27 mouse cellular contexts compared by ENCODE assay signal in the genomic region with DNA sequence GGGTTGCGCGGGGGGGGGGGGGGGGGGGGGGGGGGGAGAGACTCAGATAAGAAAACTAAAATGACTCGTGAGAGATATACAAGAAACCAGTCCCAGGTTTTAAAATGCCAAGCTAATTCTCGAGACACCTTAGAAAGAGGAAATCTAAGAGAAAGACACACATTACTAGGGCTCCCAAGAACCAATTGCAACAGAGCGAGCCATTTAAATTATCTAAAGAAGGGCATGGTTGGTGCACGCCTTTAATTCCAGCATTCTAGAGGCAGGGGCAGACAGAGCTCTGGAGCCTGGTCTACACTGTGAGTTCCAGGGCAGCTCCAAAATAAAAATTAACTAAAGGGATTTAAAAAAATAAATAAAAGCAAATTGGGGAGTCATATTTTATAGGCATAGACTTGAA. TPM values are rescaled to one million over a fixed set of nuclear protein-coding genes. Genes with fewer than 3 reads are reported as not detected.
DNase-seq lines count a peak whose midpoint lies in the region; ATAC-seq and TF ChIP-seq lines count a peak whose summit lies in the region.
"Had no signal": no experiment of that assay in that cellular context is flagged by ENCODE, and none has a peak within 500 bp of the region (broad histone marks: within the 10 kb centered on the region; RNA-seq: fewer than 3 reads in every experiment).

No protein-coding gene starts in this region.

- DNase-seq in left cerebral cortex, adult 2 months (ENCODE audit: extremely low spot score in 1 of 2, low spot score in 2 of 2), result no peak
- no peak for DNase-seq in left cerebral cortex, adult 18-20 months (ENCODE audit: low spot score in 2 of 2)
- no peak for DNase-seq in spleen, adult 2 months (ENCODE audit: low read depth in 1 of 2, low spot score in 2 of 2)
- DNase-seq in spleen, postnatal 14 days (ENCODE audit: low spot score in 2 of 2), result no peak
- no peak for DNase-seq in kidney, postnatal 25 days
- DNase-seq in left cerebral cortex, adult 11 months (ENCODE audit: low spot score), result no peak
- DNase-seq: adrenal gland, postnatal 25 days; cerebellum, adult 11 months; cerebellum, adult 9-11 months; heart, postnatal 10 days; kidney, postnatal 36 days; thymus, postnatal 36 days had no signal

- H3K36me3 ChIP-seq in spleen, adult 2 months (ENCODE audit: control insufficient read depth, insufficient read depth, low read length), result no peaks in the 10 kb centered on the region
- H3K36me3 ChIP-seq: embryonic facial prominence, embryonic 13.5 days; heart, embryonic 12.5 days; lung, embryonic 15.5 days had no signal

- 35% methylated on average over 4 of the region's 6 CpGs for WGBS in spleen, adult 2 months

- H3K4me1 ChIP-seq in spleen, adult 2 months (ENCODE audit: control insufficient read depth, insufficient read depth, insufficient read length), result peaks cover 13% of the 10 kb centered on the region; the same call in 1 of the 2 replicates
- H3K4me1 ChIP-seq in bone marrow macrophage, adult 2 months (ENCODE audit: control insufficient read depth, insufficient read depth, low read length), result peaks cover 13% of the 10 kb centered on the region
- H3K4me1 ChIP-seq: embryonic facial prominence, embryonic 13.5 days; hindbrain, embryonic 10.5 days had no signal

- intact Hi-C loops in left cerebral cortex, adult 2 months (cut with DNase I), result loop anchor here (1.0 to 5.0 kb wide), 3 partner anchors 11 to 83 kb away; no protein-coding TSS in a partner anchor

- TF ChIP-seq CTCF in left cerebral cortex, adult 2 months (IDR thresholded peaks at IDR 0.05), result no peak
- no peak for TF ChIP-seq CTCF in spleen, adult 2 months (IDR thresholded peaks at IDR 0.05; ENCODE audit: extremely low read depth, insufficient read depth, insufficient read length, insufficient replicate concordance)
- TF ChIP-seq CTCF in bone marrow macrophage, adult 2 months (IDR thresholded peaks at IDR 0.05; ENCODE audit: low read depth, low read length), result no peak

- H3K4me3 ChIP-seq in left cerebral cortex, adult 2 months, result no peak overlapping the region
- H3K4me3 ChIP-seq in spleen, adult 2 months (ENCODE audit: extremely low read depth, insufficient read depth, insufficient read length), result no peak overlapping the region
- H3K4me3 ChIP-seq in bone marrow macrophage, adult 2 months (ENCODE audit: insufficient read depth, low read length), result 0 out of 2 replicates have a peak overlapping the region, but pooled peaks have one; percentile 27
- H3K4me3 ChIP-seq: embryonic facial prominence, embryonic 13.5 days; erythroblast, embryonic 14.5 days; forebrain, embryonic 12.5 days; heart, embryonic 12.5 days; hindbrain, embryonic 10.5 days; lung, embryonic 15.5 days; midbrain, embryonic 13.5 days had no signal

- no peak for TF ChIP-seq POLR2A in spleen, adult 2 months (IDR thresholded peaks at IDR 0.05; ENCODE audit: low read depth, low read length)
- no peak for TF ChIP-seq POLR2A in bone marrow macrophage, adult 2 months (IDR thresholded peaks at IDR 0.05; ENCODE audit: borderline replicate concordance, low read depth, low read length)

- H3K27ac ChIP-seq in left cerebral cortex, adult 2 months, result peak overlapping the region; percentile 59; the same call in 1 of the 2 replicates
- H3K27ac ChIP-seq in spleen, adult 2 months (ENCODE audit: insufficient read depth, low read length), result peak overlapping the region; percentile 2; the same call in 1 of the 2 replicates
- peak overlapping the region; percentile 35; the same call in 1 of the 2 replicates for H3K27ac ChIP-seq in bone marrow macrophage, adult 2 months (ENCODE audit: insufficient read depth, low read depth, low read length)
- H3K27ac ChIP-seq: embryonic facial prominence, embryonic 13.5 days; forebrain, embryonic 12.5 days; hindbrain, embryonic 10.5 days; hindbrain, postnatal 0 days; liver, embryonic 14.5 days; midbrain, embryonic 13.5 days had no signal

- no peaks in the 10 kb centered on the region for H3K27me3 ChIP-seq in spleen, adult 2 months (ENCODE audit: control insufficient read depth, insufficient read depth, low read length)
- H3K27me3 ChIP-seq: embryonic facial prominence, embryonic 13.5 days; forebrain, embryonic 12.5 days; heart, embryonic 12.5 days; lung, embryonic 15.5 days; megakaryocyte, embryonic 14.5 days; midbrain, embryonic 13.5 days had no signal

- ATAC-seq in megakaryocyte progenitor cell, adult 5-6 weeks (replicated peaks; ENCODE audit: poor library complexity), result peak; percentile 32
- ATAC-seq: intestine, postnatal 0 days; midbrain, embryonic 13.5 days had no signal

RNA-seq across cellular contexts. Expression of a gene that starts 12.6 kb away (rescaled TPM):
- total RNA-seq in left cerebral cortex, adult 2 months (2021), result 100 to 1,000 TPM; 197 to 200 TPM
- total RNA-seq in left cerebral cortex, adult 18-20 months (2021), result 100 to 1,000 TPM; 201 to 208 TPM
- polyA plus RNA-seq in spleen, adult 2 months (2012; rRNA removed), result 298 and 415 TPM in 2 replicates
- 14.5 and 18.1 TPM in 2 replicates for polyA plus RNA-seq in bone marrow macrophage, adult 2 months (2012; ENCODE audit: insufficient read depth, insufficient read length, missing spikeins)
- 32.4 and 48.3 TPM in 2 replicates for total RNA-seq in megakaryocyte progenitor cell, adult 5-6 weeks (2015)
- total RNA-seq in megakaryocyte progenitor cell, adult 5-6 weeks (2017), result 17.9 and 23.7 TPM in 2 replicates

RNA-seq across cellular contexts. Expression of a gene that starts 37.0 kb away (rescaled TPM):
- total RNA-seq in left cerebral cortex, adult 2 months (2021), result not detected
- not detected for total RNA-seq in left cerebral cortex, adult 18-20 months (2021)
- polyA plus RNA-seq in spleen, adult 2 months (2012; rRNA removed), result 0.12 TPM in 1 of 2 replicates, not detected in the other
- not detected in 2 replicates for polyA plus RNA-seq in bone marrow macrophage, adult 2 months (2012; ENCODE audit: insufficient read depth, insufficient read length, missing spikeins)
- not detected in 2 replicates for total RNA-seq in megakaryocyte progenitor cell, adult 5-6 weeks (2015)
- total RNA-seq in megakaryocyte progenitor cell, adult 5-6 weeks (2017), result not detected in 2 replicates
- total RNA-seq: adrenal gland, postnatal 25 days; heart, postnatal 10 days; hindbrain, postnatal 0 days had no signal
- polyA plus RNA-seq: erythroblast, embryonic 14.5 days; hindbrain, embryonic 10.5 days; limb, embryonic 11.5 days; neural tube, embryonic 11.5 days had no signal

Comparison
In these comparisons a context has a peak if more than half of its experiments do, and no peak if none do; other contexts are left out.
1. H3K27ac ChIP-seq: peak in every context shown above with its lines; median percentile 59 in left cerebral cortex, adult 2 months; 35 in bone marrow macrophage, adult 2 months; 2 in spleen, adult 2 months.
2. RNA of a gene that starts 12.6 kb away (total RNA-seq): 201 to 208 TPM in left cerebral cortex, adult 18-20 months and 197 to 200 TPM in left cerebral cortex, adult 2 months; 17.9 to 48.3 TPM in megakaryocyte progenitor cell, adult 5-6 weeks; every median in the first group is over 4 times any median in the second.